Mouse (Mus musculus): ENCODE measurements at regions not wholly inside any gene's neighbourhood (a gene's known extent, or its start where the extent isn't known, plus 50 kb on each side); places are given as distances from the start of the nearest gene placed in this dataset.
"Not testable (repeated sequence)": the region's sequence is repeated elsewhere in the genome, so short reads cannot be mapped to it uniquely, and the experiment has no call there.

- no peak for DNase-seq (ENCODE audit: low read depth)
Measured at GRCm38 (mm10) chr5:14309981-14310380, 204.7 kb upstream of the Pclo start.

- no peak for DNase-seq (ENCODE audit: low read depth)
Measured at GRCm38 (mm10) chr5:14311729-14312128, 203.0 kb upstream of the Pclo start.

- no peak for DNase-seq (ENCODE audit: low read depth)
Measured at GRCm38 (mm10) chr5:14320216-14320615, 194.5 kb upstream of the Pclo start.

GRCm38 (mm10) chr5:14322000-14322399 lies 192.7 kb upstream of the Pclo start:
- DNase-seq (ENCODE audit: low read depth), result no peak

- no peak for DNase-seq (ENCODE audit: low read depth)
Measured at GRCm38 (mm10) chr5:14360446-14360845, 154.3 kb upstream of the Pclo start.

DNA sequence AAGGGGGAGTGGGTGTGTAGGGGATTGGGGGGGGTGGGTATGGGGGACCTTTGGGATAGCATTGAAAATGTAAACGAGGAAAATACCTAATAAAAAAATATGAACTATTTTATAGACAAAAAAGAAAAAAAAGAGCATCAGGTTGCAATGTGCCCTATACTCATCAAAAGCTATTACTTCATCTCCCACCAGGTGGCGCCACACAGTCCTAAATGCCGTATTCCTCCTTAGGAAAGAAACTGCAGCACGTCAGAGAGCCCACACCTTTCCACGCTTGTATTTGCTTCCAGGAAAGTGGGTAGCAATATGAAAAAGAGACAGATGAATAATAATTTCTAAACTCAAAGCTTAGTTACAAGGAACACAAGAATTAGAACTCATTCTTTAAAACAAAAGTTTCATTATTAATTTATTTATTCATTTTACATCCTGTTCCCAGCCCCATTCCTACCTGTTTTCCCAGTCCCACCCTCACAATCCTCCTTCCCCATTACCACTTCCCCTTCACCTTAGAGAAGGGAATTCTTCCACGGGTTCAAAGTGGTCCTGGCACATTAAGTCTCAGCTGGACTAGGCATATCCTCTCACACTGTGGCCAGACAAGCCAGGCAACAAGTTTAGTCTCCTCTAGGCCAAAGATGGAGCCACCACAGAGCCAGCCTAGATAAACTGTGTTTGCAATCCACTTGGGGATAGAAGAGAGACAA lies 125.4 kb upstream of the Pclo start:
- peak; percentile 8 for DNase-seq (ENCODE audit: low read depth)

- no peak for DNase-seq (ENCODE audit: low read depth)
Measured at GRCm38 (mm10) chr5:14391793-14392192, 122.9 kb upstream of the Pclo start.

- not testable (repeated sequence) for DNase-seq (ENCODE audit: low read depth)
Measured at GRCm38 (mm10) chr5:14403381-14403780, 111.3 kb upstream of the Pclo start.

- no peak for DNase-seq (ENCODE audit: low read depth)
Measured at GRCm38 (mm10) chr5:14404344-14404743, 110.4 kb upstream of the Pclo start.

GRCm38 (mm10) chr5:14415234-14415862 lies 99.4 kb upstream of the Pclo start:
- DNase-seq (ENCODE audit: low read depth), result no peak

DNA sequence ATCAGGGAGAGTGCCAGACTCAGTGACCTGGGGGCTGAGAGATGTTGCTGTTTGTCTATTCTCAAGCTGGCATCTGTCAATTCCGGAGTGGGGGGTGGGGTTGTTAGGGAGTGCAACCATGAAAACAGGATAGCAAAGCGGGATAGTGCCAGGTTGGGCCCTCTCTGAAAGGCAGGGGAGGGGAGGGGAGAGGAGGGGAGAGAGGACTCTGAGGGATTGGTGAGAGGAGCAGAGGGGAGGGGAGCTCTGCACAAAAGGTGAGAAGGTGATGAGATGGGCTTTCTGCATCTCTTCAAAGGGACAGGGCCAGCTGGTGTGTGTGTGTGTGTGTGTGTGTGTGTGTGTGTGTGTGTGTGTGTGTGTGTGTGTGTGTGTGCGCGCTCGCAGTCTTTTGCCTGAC lies 61.6 kb upstream of the Pclo start:
- no peak for DNase-seq (ENCODE audit: low read depth)

Data from induced T-regulatory cell, adult 2 months (primary cell).